Mouse (Mus musculus) thymus, postnatal 25 days (tissue): ENCODE measurements around the gene Sbk2.

Source experiments
- DNase-seq: peaks from one replicate; pipeline ENCODE4 v3.0.0; 2022

Gene Sbk2

GRCm38 (mm10) chr7:4950561-4951342 is 13.5 kb downstream of the Sbk2 start:
- no peak for DNase-seq

GRCm38 (mm10) chr7:4948386-4948785 is 15.8 kb downstream of the Sbk2 start:
- DNase-seq, result no peak

- no peak for DNase-seq
Measured at GRCm38 (mm10) chr7:4947855-4948254, 16.4 kb downstream of the Sbk2 start.

- peak; percentile 95 for DNase-seq
Measured at GRCm38 (mm10) chr7:4943223-4943815, 20.9 kb downstream of the Sbk2 start.

GRCm38 (mm10) chr7:4942673-4943072 is 21.5 kb downstream of the Sbk2 start:
- DNase-seq, result no peak

GRCm38 (mm10) chr7:4940068-4940479 is 24.1 kb downstream of the Sbk2 start:
- peak; percentile 87 for DNase-seq

GRCm38 (mm10) chr7:4938456-4938855 is 25.8 kb downstream of the Sbk2 start:
- peak; percentile 85 for DNase-seq

- no peak for DNase-seq
Measured at GRCm38 (mm10) chr7:4937392-4937791, 26.8 kb downstream of the Sbk2 start.

GRCm38 (mm10) chr7:4936832-4937231 is 27.4 kb downstream of the Sbk2 start:
- DNase-seq, result no peak

- DNase-seq, result no peak
Measured at GRCm38 (mm10) chr7:4934160-4934914, 29.9 kb downstream of the Sbk2 start.

- DNase-seq, result no peak
Measured at GRCm38 (mm10) chr7:4933103-4933502, 31.1 kb downstream of the Sbk2 start.

- DNase-seq, result no peak
Measured at GRCm38 (mm10) chr7:4928323-4928722, 35.9 kb downstream of the Sbk2 start.

- DNase-seq, result no peak
Measured at GRCm38 (mm10) chr7:4927711-4928110, 36.5 kb downstream of the Sbk2 start.

- DNase-seq, result no peak
Measured at GRCm38 (mm10) chr7:4926849-4927248, 37.4 kb downstream of the Sbk2 start.

- no peak for DNase-seq
Measured at GRCm38 (mm10) chr7:4925441-4926381, 38.5 kb downstream of the Sbk2 start, which contains the start of gene Ssc5d. Gene Ssc5d (plus strand): TSS chr7:4925785.

GRCm38 (mm10) chr7:4924891-4925301 is 39.3 kb downstream of the Sbk2 start:
- no peak for DNase-seq

GRCm38 (mm10) chr7:4924483-4924882 is 39.7 kb downstream of the Sbk2 start:
- no peak for DNase-seq

- no peak for DNase-seq
Measured at GRCm38 (mm10) chr7:4923586-4924364, 40.4 kb downstream of the Sbk2 start.

- peak; percentile 29 for DNase-seq
Measured at GRCm38 (mm10) chr7:4922931-4923565, 41.2 kb downstream of the Sbk2 start.

GRCm38 (mm10) chr7:4922508-4922907 is 41.7 kb downstream of the Sbk2 start:
- DNase-seq, result peak; percentile 47

- DNase-seq, result no peak
Measured at GRCm38 (mm10) chr7:4921824-4922482, 42.3 kb downstream of the Sbk2 start, which contains the start of gene Nat14. Gene Nat14 (plus strand): TSS chr7:4922028.
